ENCODE assay signal across 1 mouse cellular context in genomic region chr6:146676904-146677303, GRCm38 (mm10).
TF ChIP-seq lines count a peak whose summit lies in the region.

No protein-coding gene starts in this region.

TF ChIP-seq in MEL, 35 proteins besides CTCF, POLR2A, EP300 and RAD21 (continued from another document):
- TF ChIP-seq ZKSCAN1 (IDR thresholded peaks at IDR 0.05; ENCODE audit: low read depth, low read length) = no peak
- no peak for TF ChIP-seq RCOR1 (IDR thresholded peaks at IDR 0.05; ENCODE audit: low read depth, low read length)
- TF ChIP-seq MAZ (IDR thresholded peaks at IDR 0.05; ENCODE audit: low read depth, low read length) = no peak
- TF ChIP-seq MAX (IDR thresholded peaks at IDR 0.05; ENCODE audit: low read length) = peak; percentile 53; the same call in 1 of the 2 replicates
- TF ChIP-seq TBP (IDR thresholded peaks at IDR 0.05; ENCODE audit: low read depth, low read length) = no peak
- TF ChIP-seq NRF1 (IDR thresholded peaks at IDR 0.05; ENCODE audit: insufficient read depth, low read depth, low read length, poor library complexity, severe bottlenecking) = no peak
- TF ChIP-seq SIN3A (IDR thresholded peaks at IDR 0.05; ENCODE audit: low read length) = no peak
- TF ChIP-seq ZMIZ1 (IDR thresholded peaks at IDR 0.05; ENCODE audit: low read depth, low read length) = no peak
- no peak for TF ChIP-seq KAT2A (conservative IDR thresholded peaks at IDR 0.05; ENCODE audit: low read depth, low read length)
- no peak for TF ChIP-seq E2F4 (IDR thresholded peaks at IDR 0.05; ENCODE audit: borderline replicate concordance, low read depth, low read length)
- TF ChIP-seq UBTF (IDR thresholded peaks at IDR 0.05; ENCODE audit: borderline replicate concordance, insufficient read depth, low read depth, low read length) = no peak
- TF ChIP-seq POLR2AphosphoS2 (IDR thresholded peaks at IDR 0.05; ENCODE audit: low read length) = no peak
- TF ChIP-seq SMC3 (IDR thresholded peaks at IDR 0.05; ENCODE audit: low read depth, low read length) = no peak
- TF ChIP-seq GATA1 (IDR thresholded peaks at IDR 0.05; ENCODE audit: low read depth, low read length) = no peak
- TF ChIP-seq MYC (IDR thresholded peaks at IDR 0.05; ENCODE audit: low read depth, low read length) = no peak
- peak; percentile 50; the same call in 1 of the 2 replicates for TF ChIP-seq USF1 (IDR thresholded peaks at IDR 0.05; ENCODE audit: low read depth, low read length)
- no peak for TF ChIP-seq ZNF384 (IDR thresholded peaks at IDR 0.05; ENCODE audit: low read depth, low read length)
- TF ChIP-seq ZC3H11A (IDR thresholded peaks at IDR 0.05; ENCODE audit: low read depth, low read length) = no peak
- no peak for TF ChIP-seq BHLHE40 (IDR thresholded peaks at IDR 0.05; ENCODE audit: borderline replicate concordance, low read depth, low read length)
- no peak for TF ChIP-seq CHD1 (IDR thresholded peaks at IDR 0.05; ENCODE audit: low read depth, low read length)
- peak; percentile 36; the same call in 1 of the 2 replicates for TF ChIP-seq MXI1 (IDR thresholded peaks at IDR 0.05; ENCODE audit: low read depth, low read length)
